Mouse (Mus musculus): Measurements from ENCODE around the gene Maneal. TPM values are rescaled to one million over a fixed set of nuclear protein-coding genes. Genes with fewer than 3 reads are reported as not detected.

Maneal gene
- not detected in 2 replicates for total RNA-seq (2015; ENCODE audit: low replicate concordance)
- not detected in 2 replicates for total RNA-seq (2017; ENCODE audit: low replicate concordance)

- ATAC-seq (replicated peaks; ENCODE audit: low FRiP score, poor library complexity, severe bottlenecking), result no peak
Measured at GRCm38 (mm10) chr4:124861283-124862188, at the start of gene Maneal. Maneal (minus strand) TSS chr4:124862171.

DNA sequence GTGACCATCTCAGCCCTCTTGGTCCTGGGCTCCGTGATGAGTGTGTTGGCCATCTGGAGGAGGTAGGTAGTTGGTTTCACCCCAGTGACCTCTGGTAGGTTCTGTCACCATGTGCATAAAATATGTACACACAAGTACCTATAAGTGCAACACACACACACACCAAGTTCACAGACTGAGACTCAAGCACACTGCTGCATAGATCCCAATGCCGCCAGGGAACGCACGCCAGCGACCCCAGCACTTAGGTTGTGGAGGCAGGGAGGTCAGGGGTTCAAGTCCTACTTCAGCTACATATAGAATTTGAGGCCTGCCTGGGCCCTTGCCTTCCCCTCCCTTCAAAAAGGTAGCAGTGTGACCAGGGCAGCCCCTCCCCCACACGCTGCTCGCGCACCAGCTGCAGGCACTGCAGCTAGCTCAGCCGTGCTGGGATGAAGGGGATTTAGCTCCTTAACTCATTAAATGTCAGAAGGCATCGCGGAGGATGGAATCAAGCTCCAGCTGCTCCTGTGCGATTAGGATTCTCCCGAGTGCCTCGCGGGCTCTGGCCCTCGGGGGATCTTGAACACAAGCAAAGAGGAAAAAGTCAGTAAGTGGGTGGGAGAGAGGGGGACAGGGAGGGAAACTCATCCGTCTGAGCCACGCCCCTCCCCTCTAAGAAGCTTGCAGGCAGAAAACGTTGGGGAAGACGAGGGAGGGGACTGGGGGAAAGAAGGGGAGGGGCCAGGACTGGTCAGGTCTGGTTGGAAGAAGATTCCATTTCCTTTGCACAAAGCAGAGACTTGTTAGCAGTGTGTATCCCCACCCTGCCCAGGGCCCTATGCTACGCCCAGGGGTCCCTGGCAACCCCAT is 44.2 kb upstream of the Maneal start:
- ATAC-seq (replicated peaks; ENCODE audit: low FRiP score, poor library complexity, severe bottlenecking), result no peak

- no peak for ATAC-seq (replicated peaks; ENCODE audit: low FRiP score, poor library complexity, severe bottlenecking)
Measured at GRCm38 (mm10) chr4:124905417-124905816, 43.4 kb upstream of the Maneal start.

DNA sequence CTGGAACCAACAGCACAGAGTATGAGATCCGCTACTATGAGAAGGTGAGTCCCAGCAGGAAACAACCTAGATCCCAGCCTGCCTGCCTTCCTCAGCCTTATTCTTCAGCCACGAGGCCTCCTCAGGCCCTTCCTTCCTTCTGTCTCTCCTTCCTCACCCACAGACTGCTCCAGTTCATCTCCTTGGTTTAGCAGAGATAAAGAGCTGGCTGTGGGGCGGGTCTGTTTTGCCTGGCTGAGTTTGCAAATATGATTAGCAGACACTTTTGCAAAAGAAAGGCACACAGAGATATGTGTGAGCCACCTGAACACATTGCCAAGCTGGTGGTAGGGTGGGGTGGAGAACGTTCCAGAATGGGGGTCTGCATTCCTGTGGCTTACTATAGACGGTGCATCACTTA is 37.9 kb upstream of the Maneal start:
- ATAC-seq (replicated peaks; ENCODE audit: low FRiP score, poor library complexity, severe bottlenecking), result no peak

GRCm38 (mm10) chr4:124898428-124898827 is 36.5 kb upstream of the Maneal start:
- no peak for ATAC-seq (replicated peaks; ENCODE audit: low FRiP score, poor library complexity, severe bottlenecking)

DNA sequence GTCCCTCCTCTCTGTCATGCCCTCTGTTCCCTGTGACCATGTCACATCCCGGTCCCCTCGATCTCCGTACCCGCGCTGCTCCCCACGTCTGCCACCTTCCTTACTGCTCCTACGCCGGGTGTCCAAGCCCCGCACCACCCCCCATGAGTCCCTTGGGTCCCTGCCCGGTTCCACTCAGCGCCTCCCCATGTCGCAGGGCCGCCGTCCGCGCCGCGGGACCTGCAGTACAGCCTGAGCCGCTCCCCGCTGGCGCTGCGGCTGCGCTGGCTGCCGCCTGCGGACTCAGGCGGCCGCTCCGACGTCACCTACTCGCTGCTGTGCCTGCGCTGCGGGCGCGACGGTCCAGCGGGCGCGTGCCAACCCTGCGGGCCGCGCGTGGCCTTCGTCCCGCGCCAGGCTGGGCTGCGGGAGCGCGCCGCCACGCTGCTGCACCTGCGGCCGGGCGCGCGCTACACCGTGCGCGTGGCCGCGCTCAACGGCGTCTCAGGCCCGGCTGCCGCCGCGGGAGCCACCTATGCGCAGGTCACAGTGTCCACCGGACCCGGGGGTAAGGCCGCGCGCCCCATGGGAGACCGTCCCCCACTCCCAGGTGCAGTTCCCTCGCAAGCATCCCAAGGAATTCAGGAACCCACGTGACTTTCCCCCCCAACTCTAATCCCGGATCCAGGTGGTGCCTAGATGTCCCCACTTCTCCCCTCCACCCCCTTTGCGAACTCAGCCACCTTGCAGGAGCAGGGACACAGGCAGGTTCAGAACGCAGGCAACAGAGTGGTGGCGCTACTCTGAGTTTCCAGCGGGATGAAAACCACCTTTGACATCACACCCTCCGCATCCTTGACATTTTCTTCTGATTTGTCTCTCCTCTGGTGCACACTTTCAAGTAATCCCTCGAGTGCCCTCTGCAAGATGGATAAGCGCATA is 32.8 kb upstream of the Maneal start:
- ATAC-seq (replicated peaks; ENCODE audit: low FRiP score, poor library complexity, severe bottlenecking), result no peak

- ATAC-seq (replicated peaks; ENCODE audit: low FRiP score, poor library complexity, severe bottlenecking), result no peak
Measured at GRCm38 (mm10) chr4:124893769-124894168, 31.8 kb upstream of the Maneal start.

GRCm38 (mm10) chr4:124890831-124891230 is 28.9 kb upstream of the Maneal start:
- ATAC-seq (replicated peaks; ENCODE audit: low FRiP score, poor library complexity, severe bottlenecking), result no peak

DNA sequence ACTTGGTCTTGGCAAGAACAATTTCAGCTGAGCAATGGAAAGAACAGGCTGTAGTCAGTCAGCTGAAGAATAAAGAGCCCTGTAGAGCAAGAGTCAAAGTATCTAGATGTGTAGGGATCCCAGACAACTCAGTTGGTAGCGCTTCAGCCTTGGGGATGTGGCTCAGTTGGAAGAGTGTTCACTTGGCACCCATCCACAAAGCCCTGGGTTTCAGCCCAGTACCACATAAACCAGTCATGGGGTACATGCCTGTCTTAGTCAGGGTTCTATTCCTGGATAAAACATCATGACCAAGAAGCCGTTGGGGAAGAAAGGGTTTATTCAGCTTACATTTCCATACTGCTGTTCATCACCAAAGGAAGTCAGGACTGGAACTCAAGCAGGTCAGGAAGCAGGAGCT is 28.0 kb upstream of the Maneal start:
- no peak for ATAC-seq (replicated peaks; ENCODE audit: low FRiP score, poor library complexity, severe bottlenecking)

- ATAC-seq (replicated peaks; ENCODE audit: low FRiP score, poor library complexity, severe bottlenecking), result no peak
Measured at GRCm38 (mm10) chr4:124888702-124889101, 26.7 kb upstream of the Maneal start.

DNA sequence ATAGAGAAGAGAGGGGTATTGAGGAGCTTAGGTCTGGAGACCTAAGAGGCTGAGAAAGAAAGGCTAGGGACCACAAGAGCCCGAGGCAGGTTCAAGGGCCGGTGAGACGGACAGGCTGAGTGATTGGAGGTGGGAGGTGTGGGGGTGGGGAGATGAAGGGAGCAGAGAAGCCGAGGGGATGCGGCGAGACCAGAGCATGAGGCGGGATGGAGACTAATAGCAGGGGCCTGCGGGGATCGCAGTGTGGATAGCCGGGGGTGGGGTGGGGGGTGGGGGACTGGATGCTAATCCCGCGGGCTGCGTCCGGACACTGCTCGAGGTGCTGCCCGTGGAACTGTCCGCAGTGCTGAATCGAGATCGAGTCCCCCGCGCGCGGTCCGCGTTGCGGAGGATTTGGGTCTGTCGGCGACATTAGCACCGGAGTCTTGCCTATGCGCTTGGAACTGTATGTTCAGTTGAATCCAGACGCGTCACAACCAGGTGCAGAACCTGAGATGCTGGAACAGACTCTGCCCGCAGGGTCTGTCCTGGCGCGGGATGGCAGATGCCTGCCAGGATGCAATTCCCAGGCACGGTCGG is 20.3 kb upstream of the Maneal start:
- ATAC-seq (replicated peaks; ENCODE audit: low FRiP score, poor library complexity, severe bottlenecking), result no peak

DNA sequence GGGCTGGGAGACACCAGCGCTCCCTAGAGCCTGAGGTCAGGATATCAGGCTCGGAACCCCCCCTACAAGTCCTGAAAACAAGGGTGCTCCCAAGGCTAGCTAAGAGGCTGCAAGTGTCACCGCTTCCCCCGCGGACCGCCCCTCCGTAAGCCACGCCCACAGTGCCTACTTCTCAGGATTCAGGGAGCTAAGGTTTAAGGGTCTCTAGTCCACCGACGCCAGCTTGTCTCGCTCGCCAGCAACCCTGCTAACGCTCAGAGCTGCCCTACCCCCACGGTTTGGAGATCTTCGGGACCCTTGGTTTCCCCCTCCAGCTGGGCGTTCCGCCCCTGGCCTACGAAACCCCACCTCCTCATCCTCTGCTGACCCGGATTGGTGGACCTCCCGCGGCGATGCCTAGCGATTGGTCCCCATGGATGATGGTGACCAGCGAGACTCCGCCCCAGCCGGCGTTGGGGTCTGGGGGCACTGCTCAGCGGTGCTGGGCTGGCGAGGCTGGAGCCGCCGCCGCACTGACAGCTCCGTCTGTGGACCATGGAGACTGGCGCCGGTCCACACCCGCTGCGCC is 19.5 kb upstream of the Maneal start:
- no peak for ATAC-seq (replicated peaks; ENCODE audit: low FRiP score, poor library complexity, severe bottlenecking)

DNA sequence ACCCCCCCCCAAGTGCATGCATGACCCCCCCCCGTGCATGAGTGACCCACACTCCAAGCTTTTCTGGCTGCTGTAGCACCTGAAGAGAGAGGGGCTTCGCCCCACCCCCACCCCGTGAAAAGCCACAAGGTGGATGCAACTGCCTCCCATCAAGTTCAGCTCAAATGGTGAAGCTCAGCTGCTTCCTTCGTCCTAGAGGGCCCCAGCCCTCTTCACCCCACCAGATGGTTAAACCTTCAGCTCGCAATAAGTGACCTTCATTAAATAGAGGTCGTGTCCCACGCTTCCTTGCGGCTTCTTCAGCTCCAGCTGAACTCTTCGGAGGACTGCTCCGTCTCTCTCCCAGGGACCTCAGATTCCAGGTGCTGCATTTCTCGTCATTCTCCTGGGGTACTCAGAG is 18.6 kb upstream of the Maneal start, which contains the start of gene Epha10:
Epha10 (plus strand) TSS at position 301 of the 400 bp plus-strand sequence.
- ATAC-seq (replicated peaks; ENCODE audit: low FRiP score, poor library complexity, severe bottlenecking), result no peak

- no peak for ATAC-seq (replicated peaks; ENCODE audit: low FRiP score, poor library complexity, severe bottlenecking)
Measured at GRCm38 (mm10) chr4:124872719-124873118, 10.7 kb upstream of the Maneal start.

DNA sequence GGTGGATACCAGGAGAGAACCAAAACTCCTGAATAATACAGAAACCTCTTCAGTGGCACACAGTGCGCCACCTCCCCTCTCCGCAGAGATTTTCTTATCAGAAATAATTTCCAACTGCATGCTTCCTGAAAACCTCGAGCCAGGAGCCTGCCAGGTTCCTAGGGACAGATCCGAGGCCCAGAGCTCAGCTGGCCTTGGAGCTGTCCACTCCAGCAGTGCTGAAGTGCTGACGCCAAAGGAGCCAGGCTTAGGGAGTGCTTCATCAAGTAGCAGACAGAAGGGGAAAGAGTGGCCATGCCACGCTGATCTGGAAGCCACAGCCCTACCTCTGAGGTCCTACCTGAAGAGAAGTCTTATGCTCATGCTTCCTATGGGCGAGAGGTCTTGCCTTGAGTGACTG is 1.5 kb downstream of the Maneal start:
- ATAC-seq (replicated peaks; ENCODE audit: low FRiP score, poor library complexity, severe bottlenecking), result no peak

DNA sequence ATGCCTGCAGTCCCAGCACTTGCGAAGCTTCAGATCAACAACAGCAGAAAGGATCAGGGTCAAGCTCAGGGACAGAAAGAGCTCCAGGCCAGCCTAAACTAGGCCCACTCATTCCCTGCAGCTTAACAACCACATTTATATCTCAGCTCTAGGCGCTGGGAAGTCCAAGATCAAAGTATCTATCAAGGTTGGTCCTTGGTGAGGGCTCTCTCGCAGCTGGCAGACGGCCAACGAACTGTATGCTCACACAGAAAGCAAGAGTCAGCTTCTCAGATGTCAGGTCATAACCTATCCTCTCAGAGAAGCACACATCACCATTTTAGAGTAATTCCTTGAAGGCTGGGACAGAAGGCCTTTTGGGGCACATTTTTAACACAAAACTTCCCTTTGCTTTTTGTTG is 3.6 kb downstream of the Maneal start:
- no peak for ATAC-seq (replicated peaks; ENCODE audit: low FRiP score, poor library complexity, severe bottlenecking)

- ATAC-seq (replicated peaks; ENCODE audit: low FRiP score, poor library complexity, severe bottlenecking), result no peak
Measured at GRCm38 (mm10) chr4:124856294-124856693, 5.7 kb downstream of the Maneal start.

DNA sequence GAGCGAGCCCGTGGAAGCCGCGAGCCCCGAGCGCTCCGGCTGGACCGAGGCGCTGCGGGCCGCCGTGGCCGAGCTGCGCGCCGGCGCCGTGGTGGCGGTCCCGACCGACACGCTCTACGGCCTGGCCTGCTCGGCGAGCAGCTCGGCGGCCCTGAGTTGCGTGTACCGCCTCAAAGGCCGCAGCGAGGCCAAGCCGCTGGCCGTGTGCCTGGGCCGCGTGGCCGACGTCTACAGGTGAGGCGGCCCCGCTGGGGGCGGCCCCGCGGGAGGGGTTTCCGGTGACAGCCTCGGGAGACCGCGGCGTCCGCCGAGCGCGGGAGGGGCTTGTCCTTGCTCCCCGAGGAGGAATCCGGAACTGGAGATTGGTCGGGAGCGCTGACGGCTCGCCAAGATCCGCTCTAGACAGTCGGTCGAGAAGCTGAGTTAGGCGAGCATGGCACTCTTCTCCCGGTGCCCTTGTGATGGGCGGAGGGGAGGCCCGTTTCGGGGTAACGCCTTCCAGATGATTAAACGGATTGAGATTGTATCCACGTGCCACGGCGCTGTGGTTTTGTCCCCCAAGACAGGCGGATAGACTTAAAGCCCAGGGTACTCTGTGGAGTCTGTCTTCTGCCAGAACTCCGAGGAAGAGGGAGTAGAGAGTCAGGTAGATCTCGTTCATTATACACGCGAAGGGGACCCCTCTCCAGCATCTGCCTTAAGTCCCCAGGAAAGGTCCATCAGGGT is 10.9 kb downstream of the Maneal start, which contains the start of gene 1110065P20Rik:
1110065P20Rik (minus strand) TSS at position 264 of the 726 bp plus-strand sequence.
- peak; percentile 13; the same call in 1 of the 2 replicates for ATAC-seq (replicated peaks; ENCODE audit: low FRiP score, poor library complexity, severe bottlenecking)

Measured in erythroblast, adult 5-6 weeks (primary cell).